Mouse (Mus musculus) 3T3-L1 (cell line): ENCODE measurements around the gene Catsper3.

Experiments used
- DNase-seq: peaks from one replicate; pipeline ENCODE4 v3.0.0-alpha.2; 2015; ENCODE audit warnings: low read depth, low spot score

Catsper3 gene

DNA sequence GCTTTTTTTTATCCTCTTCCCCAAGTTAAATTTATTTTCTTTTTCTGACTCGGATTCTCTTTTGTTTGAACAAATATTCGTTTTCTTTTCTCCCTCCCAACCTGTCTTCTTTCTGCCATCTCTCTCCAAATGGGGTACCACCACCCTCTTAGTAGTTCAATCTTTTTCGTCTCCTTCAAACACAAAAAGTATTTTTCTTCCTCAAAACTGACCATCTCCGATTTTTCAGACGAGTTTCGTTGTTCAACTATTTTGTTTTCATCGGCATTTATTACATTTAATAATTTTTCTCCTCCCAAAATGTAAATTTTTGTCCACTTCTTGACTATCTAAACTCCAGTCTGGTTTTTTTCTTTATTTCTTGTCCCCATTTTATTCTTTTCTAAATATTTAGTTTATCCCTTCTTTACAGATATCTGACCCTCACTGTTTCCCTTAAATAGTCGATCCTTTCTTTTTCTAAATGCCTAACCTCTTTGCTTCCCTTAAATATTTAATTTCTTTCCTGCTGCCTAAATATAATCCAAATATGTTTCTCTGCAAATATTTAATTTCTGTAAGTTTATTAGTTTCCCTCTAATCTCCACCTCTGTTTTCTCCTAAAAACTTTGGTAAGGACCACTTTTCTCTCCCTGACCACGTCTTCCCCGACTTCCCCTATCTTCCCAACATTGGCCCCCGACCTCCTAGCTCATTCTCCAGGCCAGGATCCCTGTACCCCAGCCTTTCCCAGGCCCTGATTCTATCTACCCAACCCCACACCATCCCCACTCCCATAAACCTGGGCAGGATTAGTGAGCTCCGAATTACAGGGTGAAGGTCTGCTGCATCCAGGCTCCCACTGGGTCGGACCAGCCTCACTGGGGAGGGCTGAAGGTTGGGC is 42.7 kb downstream of the Catsper3 start:
- DNase-seq = no peak

DNA sequence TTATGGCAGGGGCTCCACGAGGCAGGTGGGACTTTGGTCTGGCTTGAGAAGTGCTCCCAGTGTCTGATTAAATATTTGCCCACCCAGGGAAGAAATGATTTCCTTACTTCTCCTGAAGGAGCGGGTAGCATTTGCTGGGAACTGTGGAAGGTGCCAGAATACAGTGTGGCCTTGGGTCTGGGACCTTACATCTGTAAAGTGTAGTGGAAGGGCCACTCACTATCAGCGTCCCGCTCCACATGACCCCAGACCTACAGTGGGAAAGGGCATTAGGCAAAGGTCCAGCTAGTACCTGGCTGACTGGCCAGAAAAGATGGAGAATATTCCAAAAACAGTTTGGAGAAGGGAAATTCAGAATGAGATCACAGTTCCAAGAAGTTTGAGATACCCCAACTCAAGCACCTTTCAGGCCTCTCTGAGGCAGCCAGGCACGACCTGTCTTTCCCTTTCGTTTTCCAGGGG is 43.3 kb downstream of the Catsper3 start:
- DNase-seq = no peak

DNA sequence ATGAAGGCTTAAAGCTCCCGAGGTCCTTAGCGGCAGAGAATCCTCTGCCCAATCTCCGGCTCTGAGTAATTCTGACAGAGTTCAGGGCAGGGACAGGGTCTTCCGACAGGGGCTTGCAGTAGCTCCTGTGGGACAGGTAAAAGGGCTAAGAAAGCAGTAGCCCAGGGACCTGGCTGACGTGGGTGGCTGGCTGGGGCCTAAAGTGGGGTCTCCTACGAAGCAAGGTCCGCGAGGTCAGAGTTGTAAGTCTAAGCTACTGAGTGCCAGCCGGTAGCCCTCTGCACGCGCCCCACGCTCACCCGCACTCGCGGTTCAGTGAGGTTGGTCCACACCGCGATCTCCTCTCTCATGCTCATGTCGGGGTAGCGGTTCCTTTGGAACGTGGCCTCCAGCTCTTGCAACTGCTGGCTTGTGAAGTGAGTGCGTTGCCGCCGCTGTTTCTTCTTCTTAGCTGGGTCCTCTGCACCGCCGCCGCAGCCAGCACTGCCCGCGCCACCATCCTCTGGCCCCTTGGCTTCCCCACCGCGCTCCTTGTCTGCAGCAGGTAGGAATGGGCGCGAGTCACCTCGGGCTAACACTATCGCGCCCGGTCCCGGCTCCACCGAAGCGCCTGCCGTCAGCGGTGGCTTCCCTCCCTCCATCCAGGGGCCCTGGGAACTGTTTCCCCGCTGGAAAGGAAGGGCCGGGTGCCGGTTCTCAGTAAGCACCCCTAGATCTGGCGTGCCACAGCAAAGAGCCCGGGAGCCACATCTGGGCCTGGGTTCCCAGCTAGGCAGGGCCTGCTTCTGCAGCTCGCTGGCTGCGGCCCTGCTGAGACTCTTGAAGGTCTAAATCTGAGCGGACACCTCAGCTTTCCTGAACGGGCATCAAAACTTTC is 44.0 kb downstream of the Catsper3 start:
- DNase-seq = no peak

DNA sequence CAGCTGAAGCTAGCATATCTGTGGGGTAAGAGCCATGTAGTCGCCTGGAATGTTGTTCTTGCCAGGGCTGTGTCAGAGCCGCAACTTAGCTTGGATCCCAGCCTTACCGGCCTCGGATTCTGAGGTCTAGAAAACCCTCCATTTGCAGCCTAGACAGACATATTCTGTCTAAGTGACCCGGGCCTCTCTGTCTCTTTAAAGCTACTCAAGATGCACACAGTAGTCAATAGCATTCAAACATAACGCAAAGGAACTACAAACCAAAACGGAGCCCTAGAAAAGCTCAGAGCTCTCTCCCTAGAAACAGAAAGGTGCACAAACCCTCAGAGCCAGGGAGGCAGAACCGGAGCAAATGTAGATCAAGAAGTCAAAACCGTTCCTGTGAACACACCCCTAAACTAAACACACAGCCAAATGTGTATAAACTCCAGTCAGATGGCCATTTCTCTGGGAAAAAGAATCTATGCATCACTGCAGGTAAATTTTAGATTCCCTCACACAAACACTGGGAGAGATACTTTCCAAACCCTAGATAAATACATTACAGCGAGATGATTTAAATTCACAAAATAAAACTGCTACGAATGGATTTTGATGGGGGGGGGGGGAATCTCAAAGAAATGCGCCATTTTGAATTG is 44.8 kb downstream of the Catsper3 start:
- DNase-seq = no peak

DNA sequence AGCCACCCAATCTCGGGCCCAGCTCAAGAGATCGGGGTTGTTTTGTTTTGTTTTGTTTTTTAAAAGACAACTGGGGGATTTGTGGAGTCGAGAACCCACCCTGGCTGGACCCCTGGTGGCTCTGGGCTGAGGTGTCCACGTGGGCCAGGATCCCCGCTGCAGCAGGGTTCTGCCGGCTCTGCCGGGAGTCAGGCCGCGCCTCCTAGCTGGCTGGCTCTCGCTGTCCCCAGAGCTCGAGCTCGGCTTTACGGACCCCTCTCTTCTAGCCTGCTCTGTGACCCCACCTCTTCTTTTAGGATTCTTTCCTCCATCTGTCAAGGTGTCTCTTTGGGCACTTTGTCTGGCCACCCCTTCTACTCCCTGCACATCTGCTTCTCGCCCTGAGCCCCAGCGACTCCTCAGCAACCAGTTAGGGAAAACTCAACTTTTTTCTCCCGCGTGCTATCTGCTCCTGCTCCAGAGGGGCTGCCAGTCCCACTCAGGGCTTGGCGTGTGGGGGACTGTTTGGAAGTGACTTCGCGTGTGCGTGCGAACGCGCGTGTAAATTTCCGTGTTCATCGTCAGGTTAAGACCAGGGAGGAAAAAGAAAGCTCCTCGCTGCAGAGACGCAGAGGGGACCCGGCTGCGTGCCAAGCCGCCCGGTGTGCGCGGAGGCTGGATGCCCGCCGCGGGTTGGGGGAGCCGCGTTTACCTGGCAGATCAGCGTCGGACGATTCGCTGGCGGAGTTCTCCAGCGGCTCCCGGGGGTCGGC is 45.9 kb downstream of the Catsper3 start:
- DNase-seq = no peak

DNA sequence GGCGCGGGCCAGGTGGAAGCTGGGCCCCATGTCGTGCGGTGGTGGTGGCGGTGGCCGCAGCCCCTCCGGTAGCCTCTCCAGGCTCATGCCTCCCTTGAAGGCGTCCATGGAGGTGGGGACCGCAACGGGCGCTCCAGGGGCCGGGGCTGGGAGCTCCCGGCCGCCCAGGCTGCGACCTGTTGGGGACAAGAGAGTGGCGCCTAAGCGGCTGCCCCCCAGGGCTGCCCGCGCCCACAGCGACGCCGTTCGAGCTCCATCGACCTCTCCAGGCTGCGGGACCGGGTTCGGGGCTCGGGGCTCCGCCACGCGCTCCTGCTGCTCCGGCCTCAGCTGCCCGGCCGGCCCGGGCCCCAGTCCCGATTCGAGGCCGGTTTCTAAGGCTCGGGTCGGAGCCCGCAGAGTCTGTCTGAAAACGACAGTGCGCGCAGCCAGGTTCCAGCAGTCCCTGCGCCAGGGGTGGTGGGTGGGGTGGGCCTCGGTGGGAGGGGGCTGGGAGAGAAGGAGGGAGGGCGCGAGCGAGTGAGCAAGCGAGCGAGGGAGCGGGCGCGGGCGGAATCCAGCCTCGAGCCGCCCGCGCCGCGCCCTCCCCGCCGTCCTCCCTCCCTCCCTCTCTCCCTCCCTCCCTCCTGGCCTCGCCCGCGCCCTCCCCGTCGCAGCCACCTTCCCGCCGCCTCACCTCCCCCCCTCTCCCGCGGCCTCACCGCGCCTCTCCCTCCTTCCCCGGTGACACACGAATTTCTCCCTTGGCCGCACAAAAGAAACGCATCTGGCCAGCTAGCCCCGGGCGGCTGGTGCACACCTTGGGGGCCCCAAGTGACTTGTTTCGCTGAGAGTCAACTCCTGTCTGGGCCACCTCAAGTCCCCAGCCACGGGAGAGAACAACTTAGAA is 46.7 kb downstream of the Catsper3 start:
- DNase-seq = no peak

DNA sequence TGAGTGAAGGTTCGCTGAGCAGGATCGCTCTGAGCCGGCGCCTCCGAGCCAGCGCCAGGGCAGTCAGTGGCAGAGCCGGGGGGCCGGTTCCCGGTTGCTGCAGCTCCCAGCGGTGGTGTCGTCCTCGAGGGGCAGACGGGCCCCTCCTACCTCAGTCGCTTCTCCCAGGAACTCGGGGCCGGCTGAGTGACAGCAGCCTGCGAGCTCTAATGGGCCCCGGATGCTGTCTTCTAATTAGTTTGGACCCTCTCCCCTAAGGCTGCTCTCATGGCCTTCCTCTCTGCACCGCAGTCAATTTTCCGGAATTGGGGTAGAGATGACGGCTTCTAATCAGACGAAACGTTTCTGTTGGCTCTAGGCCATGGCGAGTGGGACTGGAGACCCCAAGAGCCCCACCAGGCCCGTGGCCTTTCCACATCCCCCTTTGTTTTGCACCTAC is 47.4 kb downstream of the Catsper3 start:
- DNase-seq = no peak

DNA sequence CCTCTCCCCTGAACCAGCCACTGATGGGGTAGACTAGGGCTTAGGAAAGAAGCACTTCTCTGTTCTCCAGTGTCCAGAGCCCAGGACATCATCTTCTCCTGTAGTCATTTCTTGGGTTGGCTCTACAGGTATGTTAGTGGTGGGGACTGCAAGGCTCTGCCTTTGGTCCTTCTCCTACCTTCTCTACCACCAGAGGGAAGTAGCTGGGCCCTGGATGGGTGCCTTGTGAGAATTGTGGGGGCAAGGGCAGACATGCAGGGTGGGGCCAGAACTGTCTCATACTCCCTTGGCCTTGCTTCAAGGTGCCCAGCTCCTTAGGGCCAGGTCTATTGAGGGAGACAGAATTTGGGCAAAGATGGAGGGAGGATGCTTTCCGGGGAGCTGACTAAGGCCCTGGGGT is 48.2 kb downstream of the Catsper3 start:
- DNase-seq = no peak

DNA sequence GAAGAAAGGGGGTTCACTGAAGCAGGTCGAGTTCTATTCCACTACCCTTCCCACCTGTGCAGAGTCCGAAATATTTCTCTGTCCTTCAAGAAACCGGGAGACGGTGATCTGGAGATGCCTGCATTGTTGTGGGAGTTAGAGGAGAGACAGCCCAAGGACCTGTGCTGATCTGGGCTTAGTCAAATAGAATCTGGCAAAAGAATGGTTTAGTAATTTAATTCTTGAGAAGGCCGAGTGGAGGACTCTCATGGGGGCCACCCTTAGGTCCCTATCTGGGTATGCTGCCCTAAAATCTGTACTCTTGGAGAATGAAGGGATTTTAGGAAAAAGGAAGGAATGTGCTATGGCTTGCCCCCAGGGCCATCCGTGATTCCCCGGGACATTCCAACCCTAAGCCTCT is 49.6 kb downstream of the Catsper3 start:
- no peak for DNase-seq

DNA sequence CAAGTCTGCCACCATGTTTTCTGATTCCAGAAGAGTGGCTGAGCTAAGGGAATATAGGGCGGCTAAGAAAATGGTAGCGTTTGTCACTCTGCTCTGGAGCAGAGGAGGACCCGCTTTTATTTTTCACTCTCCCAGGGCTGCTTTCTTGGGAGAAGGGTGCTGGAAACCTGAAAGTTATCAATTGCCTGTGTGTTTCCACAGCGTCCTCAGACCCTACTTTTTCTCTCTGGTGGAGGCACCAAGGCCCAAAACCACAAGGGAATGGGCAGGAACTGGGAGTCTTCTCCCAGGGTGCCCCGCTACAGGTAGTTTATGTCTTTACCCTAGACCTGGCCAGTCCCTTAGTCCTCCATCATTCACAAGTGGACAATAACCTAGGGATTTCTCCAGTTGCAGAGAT is 50.3 kb downstream of the Catsper3 start:
- DNase-seq = no peak

DNA sequence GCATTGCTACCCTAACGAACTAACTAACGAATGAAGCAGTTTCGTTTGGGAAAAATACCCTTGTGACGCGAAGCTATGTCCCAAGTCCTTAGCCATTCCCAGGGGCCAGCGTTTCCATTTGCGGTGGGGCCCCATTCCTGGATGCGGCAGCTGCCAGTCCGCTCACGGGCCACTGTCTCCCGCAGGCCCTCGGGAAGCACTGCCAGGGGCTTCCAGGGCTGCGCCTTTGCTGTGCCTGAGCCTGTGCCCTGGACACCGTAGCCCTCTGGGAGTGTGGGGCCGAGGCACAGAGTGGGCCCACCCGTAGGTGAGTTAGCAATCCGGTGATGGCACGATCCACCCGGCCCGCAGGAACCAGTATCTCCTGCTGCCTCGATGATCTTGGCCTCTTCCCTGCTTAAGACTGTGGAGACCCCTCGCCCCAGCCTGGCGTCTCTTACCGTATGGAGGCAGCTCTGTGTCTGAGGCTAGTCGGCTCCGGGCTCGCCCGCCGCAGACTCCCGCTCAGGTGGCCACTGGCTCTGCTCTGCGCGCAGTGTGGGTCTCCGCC is 51.3 kb downstream of the Catsper3 start:
- DNase-seq = no peak

DNA sequence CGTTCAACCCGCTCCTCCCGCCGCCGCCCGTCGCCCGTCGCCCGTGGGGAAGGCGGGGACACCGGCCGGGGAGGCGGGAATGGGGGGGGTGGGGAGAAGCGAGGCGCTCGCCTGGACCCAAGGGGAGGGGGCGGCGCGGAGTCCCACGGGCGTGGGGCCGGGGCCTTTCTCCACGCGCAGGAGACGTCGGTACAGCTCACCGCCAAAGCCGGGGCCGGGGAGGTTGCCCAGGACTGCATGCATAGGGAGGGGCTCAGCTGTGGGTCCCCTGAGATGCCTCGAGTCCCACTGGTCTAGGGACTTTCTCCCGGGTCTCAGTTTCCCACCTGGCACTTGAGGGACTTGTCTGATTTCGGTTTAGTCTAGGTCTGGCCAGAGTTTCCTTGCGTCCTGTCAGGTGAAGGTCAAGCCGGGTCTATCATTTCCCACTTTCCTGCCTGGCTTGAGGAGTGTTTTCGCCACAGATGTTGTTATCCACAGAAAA is 51.8 kb downstream of the Catsper3 start, which contains the start of gene Pitx1:
Gene Pitx1, minus strand, starts transcription at position 51 of the 484 bp plus-strand sequence.
- DNase-seq = no peak

DNA sequence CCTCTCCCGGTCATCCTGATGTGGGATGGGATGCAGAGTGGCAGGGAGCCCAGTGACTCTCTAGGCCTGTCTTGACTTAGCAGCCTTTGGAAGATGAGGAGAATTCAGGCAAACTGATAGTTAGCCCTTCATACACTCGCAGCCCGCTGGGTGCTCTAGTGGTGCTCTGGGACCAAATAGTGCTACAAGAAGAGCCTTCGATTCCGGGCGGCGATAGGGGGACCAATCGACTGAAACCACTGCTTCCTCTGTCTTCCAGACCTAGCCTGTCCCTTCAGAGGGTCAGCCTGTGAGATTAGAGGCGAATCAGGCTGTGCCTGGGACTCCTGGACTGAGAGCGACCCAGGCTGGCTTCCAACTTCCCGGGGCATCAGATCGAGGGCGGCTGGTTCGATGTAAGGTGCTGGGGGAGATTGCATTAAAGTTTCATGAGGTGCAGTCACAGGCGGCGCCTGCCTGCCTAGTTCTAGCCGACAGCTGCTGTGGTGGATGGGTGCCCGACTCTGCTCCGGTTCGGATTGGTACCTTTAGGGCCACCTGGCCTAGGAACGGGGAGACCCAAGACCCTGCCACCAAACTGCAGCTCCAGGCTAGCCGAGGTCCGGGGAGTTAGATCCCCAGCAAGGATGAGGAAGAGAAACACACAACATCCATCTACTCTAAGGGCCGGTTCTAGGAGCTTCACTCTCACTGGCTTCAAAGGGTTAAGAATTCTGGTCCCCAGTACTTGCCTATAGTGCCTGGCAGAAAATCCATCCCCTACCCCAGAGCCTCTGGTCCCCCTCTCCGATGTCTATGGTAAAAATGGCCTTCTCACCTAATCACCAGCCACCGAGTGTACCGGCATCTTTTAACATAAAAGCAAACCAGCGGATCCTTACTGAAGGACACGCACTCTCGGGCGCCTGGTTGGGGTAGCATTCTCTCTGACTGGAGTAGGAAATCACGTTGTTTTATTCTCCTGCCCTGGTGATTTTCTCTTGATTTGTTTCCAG is 52.7 kb downstream of the Catsper3 start:
- no peak for DNase-seq

DNA sequence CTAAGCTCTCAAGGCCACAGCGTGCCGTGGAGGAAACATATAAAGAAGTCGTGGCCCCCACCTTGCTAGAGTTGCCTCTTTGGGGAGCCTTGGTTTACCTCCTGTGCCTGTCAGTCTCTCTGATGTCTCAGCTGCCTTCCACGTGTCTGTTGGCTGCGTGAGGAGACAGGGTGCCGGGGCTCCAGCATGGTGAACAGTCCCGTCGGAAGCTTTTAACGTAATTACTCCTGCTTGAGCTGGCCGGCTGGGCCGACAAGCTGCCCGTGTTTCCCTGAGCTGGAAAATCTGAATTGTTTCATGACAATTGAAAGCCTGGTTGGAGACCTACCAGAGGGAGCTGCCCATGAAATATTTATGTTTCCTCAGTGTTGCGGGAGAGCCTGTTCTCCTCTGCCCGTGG is 55.9 kb downstream of the Catsper3 start:
- DNase-seq = no peak

DNA sequence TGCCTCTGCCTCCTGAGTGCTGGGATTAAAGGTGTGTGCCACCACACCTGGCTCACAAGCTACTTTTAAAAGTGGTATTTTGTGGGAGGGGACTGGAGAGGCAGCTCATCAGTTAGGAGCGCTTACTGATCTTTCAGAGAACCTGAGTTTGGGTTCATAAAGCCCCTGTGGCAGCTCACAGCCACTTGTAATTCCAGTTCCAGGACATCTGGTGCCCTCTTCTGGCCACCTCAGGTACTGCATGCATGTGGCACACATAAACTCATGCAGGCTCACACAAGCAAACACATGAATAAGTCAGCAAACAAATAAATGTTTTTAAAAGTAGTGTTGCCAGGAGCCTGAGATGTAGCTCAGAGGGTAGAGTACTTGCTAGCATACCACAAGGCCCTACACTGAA is 59.3 kb downstream of the Catsper3 start:
- peak; percentile 20 for DNase-seq

DNA sequence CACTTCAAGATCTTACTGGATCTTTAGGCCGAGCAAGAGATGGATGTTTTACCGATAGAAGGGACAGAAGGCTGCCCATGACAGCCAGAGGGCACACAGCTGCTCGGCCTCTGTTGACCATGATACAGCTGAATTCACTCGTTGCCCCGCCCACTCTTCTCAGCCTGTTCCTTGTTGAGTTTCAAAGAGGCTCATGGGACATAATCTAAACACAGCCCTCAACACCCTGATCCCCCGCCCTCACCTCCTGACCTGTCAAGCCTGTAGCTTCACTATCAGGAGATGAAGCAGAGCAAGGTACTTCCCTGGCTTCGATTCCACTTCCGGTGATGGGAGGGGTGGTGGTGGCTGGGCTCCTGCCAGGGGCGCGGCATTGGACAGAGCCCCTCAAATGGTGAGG is 63.4 kb downstream of the Catsper3 start:
- DNase-seq = no peak

DNA sequence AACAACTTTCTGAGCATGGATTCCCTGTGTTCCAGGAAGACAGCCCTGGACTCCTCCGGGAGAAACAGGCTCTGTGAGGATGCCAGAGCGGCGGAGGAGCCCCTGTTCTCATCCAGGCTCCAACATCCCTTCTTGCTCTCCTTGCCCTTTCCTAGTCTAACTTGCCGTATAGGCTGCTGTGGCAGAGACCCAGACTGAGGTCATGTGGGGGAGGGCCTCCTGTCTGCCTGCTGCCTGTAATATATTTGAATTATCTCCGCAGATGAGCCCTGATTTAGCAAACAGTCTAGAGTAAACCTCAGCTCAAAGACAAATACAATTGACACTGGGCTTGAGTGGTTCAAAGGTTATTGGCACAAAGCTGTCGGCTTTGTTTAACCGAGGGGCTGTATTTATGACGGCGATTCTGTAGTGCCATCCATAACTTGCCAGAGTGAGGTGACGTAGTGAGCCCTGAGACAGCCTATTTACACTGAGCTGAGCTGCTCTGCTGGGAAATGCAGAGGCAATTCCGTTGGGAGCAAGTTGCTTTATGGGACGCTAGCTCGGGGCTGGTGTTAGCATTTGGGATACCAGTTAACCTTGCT is 64.3 kb downstream of the Catsper3 start:
- no peak for DNase-seq

DNA sequence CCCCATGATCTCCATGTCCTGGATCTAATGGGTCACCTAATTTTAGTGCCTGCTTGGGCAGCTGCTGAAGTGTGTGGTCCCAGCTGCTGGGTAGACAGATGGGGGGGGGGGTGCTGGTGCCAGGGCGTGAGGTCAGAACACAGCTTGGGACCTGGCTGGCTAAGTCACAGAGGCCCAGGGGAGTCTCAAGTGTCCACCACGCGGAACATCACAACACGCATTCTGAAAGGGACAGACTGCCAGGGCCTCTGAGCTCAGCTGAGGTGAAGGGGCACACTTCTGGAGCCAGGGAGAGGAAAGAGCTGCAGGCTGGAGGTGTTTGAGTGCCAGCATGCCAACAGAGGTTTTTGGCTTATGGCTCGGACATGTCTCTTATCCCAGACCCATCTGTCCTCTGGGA is 66.4 kb downstream of the Catsper3 start:
- DNase-seq = no peak
